Mouse (Mus musculus) liver, embryonic 15.5 days (tissue): ENCODE data around the gene Tfam. TPM values are rescaled to one million over a fixed set of nuclear protein-coding genes. Genes with fewer than 3 reads are reported as not detected.

ENCODE experiments used
- ATAC-seq: fragments of 200-750 bp; cut with Nextera tagmentation; 2 replicates; pipeline ENCODE4 v1.8.0; 2017; ENCODE audit warnings: moderate number of reproducible peaks, mild to moderate bottlenecking, moderate library complexity; ENCODE audit not compliant: insufficient read depth
- H3K27ac ChIP-seq: fragments of 300-500 bp; sonication (generic); replicated peaks from 2 replicates; pipeline ENCODE4 v1.5.1; 2015; ENCODE audit warnings: mild to moderate bottlenecking, inconsistent platforms
- H3K27me3 ChIP-seq: fragments of 300-500 bp; sonication (generic); 2 replicates; pipeline ENCODE4 v1.6.1; 2015; ENCODE audit warnings: mild to moderate bottlenecking, inconsistent platforms
- H3K36me3 ChIP-seq: fragments of 300-500 bp; sonication (generic); replicated peaks from 2 replicates; pipeline ENCODE4 v1.6.1; 2015; ENCODE audit warnings: moderate library complexity, mild to moderate bottlenecking, inconsistent platforms
- H3K4me1 ChIP-seq: fragments of 300-500 bp; sonication (generic); replicated peaks from 2 replicates; pipeline ENCODE4 v1.6.1; 2015; ENCODE audit warnings: inconsistent platforms
- H3K4me2 ChIP-seq: fragments of 300-500 bp; sonication (generic); 2 replicates; pipeline ENCODE4 v1.6.1; 2015; ENCODE audit warnings: moderate library complexity, mild to moderate bottlenecking, inconsistent platforms
- H3K4me3 ChIP-seq: fragments of 300-500 bp; sonication (generic); replicated peaks from 2 replicates; pipeline ENCODE4 v1.5.1; 2015; ENCODE audit warnings: mild to moderate bottlenecking, inconsistent platforms
- H3K9ac ChIP-seq: fragments of 300-500 bp; sonication (generic); 2 replicates; pipeline ENCODE4 v1.6.1; 2015; ENCODE audit warnings: moderate library complexity, mild to moderate bottlenecking, inconsistent platforms
- H3K9me3 ChIP-seq: fragments of 300-500 bp; sonication (generic); replicated peaks from 2 replicates; pipeline ENCODE4 v1.6.1; 2016; ENCODE audit warnings: inconsistent platforms
- WGBS: fragments of 180-500 bp; shearing (Covaris S2); methylation state at CpG from one replicate; pipeline ENCODE4 v1.1.7; 2015; ENCODE audit warnings: mixed read lengths; ENCODE audit not compliant: insufficient replicate concordance; 5-methylcytosine and 5-hydroxymethylcytosine counted together
- polyA plus RNA-seq: library from polyadenylated mRNA; unstranded; fragments of >200 nt; fragmentation: Nextera tagmentation; extraction: Ambion mirVana; gene quantifications from 2 replicates; pipeline ENCODE4 v1.2.1, GENCODE M21; 2015

Gene Tfam
- 31.0 and 34.8 TPM in 2 replicates for polyA plus RNA-seq

DNA sequence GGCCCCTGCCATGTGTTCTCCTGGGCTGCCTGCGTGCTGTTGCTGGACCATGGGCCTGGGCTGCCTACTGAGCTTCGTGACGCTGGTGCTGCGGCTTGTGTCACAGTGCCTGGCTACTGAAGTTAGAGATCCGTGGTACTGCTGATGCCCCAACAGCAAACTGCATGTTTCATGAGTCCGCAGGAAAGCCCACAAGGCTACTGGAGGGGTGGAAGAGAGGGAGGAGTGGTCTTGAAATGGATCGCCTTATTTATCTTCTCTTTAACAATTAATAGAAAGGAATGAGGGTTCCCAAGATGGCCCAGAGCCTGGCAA is at the start of gene Tfam:
TSS of gene Tfam (minus strand) at position 41 of the 315 bp plus-strand sequence.
- H3K4me2 ChIP-seq = peak within 1 kb of the TSS; percentile 82
- peak within 1 kb of the TSS; percentile 85 for H3K9ac ChIP-seq
- no peaks in the 10 kb centered on the region for H3K27me3 ChIP-seq
- H3K4me3 ChIP-seq = peak within 1 kb of the TSS; percentile 95
- peaks cover 28% of the 10 kb centered on the region for H3K4me1 ChIP-seq
- ATAC-seq = no peak
- 2% methylated on average over 7 of the region's 7 CpGs for WGBS
- H3K27ac ChIP-seq = peak within 1 kb of the TSS; percentile 80
- H3K36me3 ChIP-seq = peaks cover 21% of the 10 kb centered on the region
- no peaks in the 10 kb centered on the region for H3K9me3 ChIP-seq

DNA sequence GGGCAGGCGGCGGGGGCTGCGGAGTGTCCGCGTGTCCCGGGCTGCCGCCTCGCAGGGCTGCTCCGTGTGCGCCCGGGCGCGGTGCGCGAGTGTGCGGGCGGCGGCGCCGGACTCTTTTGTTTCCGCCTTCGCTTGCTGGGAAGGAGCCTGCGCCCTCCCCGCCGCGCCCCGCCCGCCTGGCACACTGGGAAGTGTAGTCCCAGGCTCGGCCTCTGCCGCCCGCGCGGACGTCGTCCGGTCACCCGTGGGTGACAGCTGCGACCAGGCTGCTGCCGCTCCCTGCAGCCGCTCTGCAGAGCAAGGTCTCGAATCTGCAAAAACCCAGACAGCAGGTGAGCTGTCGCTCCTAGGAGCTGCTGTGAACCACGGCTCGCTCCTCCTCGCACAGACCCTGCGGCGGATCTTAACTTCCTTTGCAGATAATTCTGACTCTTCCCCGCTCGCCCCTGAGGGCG is 47.1 kb upstream of the Tfam start, which contains the start of gene Ube2d1:
TSS of gene Ube2d1 (minus strand) at position 137 of the 455 bp plus-strand sequence.
- Histone ChIP-seq H3K27ac (no peak within 1 kb of the TSS), H3K4me3 (peak within 1 kb of the TSS; percentile 68), H3K9me3 (no peaks in the 10 kb centered on the region), H3K36me3 (no peaks in the 10 kb centered on the region), H3K9ac (peak within 1 kb of the TSS; percentile 53), H3K4me1 (peaks cover 9% of the 10 kb centered on the region), H3K27me3 (peaks cover 23% of the 10 kb centered on the region), H3K4me2 (peak within 1 kb of the TSS; percentile 78)
- peak; percentile 82 for ATAC-seq
- under 1% methylated on average over 50 of the region's 50 CpGs for whole genome bisulfite sequencing

DNA sequence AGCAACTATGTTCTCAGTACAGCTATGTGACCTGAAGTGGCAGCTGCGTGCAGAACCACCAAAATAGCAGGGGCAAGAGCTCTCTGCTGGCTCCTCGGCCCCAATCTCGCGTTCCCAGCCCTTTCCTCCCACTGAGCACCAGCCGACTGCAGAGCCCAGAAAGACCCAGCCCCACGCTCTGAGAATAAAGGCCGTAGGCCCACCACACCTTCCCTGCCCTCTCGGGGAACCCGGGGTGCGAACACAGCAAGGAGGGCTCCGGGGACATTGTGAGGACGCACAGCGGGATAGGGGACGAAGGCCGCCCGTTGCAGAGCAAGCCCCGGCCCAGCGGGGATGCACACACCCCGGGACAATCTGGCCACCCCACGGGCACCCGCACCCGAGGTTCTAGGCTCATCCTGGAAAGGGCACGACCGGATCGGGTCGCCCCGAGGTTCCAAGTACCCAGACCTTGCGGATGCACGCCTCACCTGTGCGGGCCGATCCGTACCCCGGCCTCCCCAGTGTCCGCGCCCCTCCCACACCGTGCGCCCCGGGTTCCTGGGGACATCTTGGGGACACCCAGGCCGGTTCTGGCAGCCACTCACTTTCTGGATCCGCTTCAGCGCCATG is 46.5 kb upstream of the Tfam start:
- peak; percentile 61 for ATAC-seq

DNA sequence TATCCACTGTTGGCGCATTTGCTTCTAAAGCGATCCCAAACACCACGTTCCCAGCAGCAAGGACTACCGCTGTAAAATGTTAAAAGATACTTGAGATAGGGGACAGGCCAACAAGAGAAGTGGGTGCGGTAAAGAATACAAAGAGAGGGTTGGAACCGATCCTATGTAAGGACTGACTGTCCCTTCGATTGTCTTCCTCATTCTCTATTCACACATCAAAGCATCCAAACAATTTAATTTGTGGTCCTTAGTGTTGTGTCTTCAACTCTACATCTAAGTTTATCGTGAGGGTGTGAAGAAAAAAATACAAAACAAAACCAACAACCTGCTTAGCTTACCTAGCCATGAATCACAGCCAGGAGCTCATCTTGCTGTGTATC is 46.0 kb upstream of the Tfam start:
- no peak for ATAC-seq
- H3K9ac ChIP-seq = no peak overlapping the region

More for the DNA sequence above, 46.5 kb upstream of the Tfam start:
- Histone ChIP-seq H3K27ac (no peak overlapping the region), H3K9me3 (no peaks in the 10 kb centered on the region), H3K4me1 (peaks cover 9% of the 10 kb centered on the region), H3K9ac (peak overlapping the region; percentile 53), H3K36me3 (no peaks in the 10 kb centered on the region), H3K4me2 (peak overlapping the region; percentile 78), H3K27me3 (peaks cover 23% of the 10 kb centered on the region), H3K4me3 (peak overlapping the region; percentile 68)
- WGBS = under 1% methylated on average over 41 of the region's 41 CpGs

DNA sequence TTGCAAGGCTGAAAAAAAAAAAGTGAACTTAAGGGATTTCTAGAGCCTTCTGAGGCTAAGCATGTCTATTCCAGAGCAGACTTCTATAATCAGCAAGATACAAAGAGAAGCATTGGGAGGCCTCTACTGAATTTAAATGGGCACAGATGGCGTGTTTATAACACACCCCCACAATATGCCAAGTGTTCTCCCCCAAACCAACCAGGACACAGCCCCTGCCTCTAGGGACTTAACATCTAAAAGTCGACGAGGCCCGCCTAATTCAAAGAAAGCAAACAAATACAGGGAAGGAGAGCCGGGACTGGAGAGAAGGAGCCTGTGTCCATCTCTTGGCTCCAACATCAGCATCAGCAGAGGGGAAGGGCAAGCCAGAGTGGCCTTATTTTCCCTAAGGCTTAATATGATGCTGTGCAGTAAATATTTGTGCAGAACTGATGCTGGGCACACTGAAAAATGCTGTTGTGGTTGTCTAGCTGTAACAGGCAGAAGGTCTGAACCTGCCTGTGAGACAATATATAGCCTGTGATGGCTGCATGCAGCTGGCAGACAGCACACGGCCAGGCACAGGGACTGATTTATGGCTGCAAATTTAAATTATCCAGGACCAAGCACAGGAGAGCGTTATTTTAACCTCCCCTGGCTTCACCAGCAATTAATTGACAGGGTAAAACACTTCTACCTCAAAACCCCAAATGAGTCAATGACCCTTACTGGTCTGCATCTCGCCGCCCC is 35.1 kb upstream of the Tfam start:
- H3K9me3 ChIP-seq = no peaks in the 10 kb centered on the region
- no peak overlapping the region for H3K27ac ChIP-seq
- no peaks in the 10 kb centered on the region for H3K27me3 ChIP-seq
- 66% methylated on average over 9 of the region's 9 CpGs for WGBS
- no peak for ATAC-seq
- no peaks in the 10 kb centered on the region for H3K36me3 ChIP-seq
- no peak overlapping the region for H3K4me2 ChIP-seq
- no peak overlapping the region for H3K4me3 ChIP-seq
- H3K9ac ChIP-seq = no peak overlapping the region
- no peaks in the 10 kb centered on the region for H3K4me1 ChIP-seq

More for the DNA sequence above, 46.0 kb upstream of the Tfam start:
- H3K9me3 ChIP-seq = no peaks in the 10 kb centered on the region
- peaks cover 23% of the 10 kb centered on the region for H3K27me3 ChIP-seq
- peak overlapping the region; percentile 68 for H3K4me3 ChIP-seq
- no peaks in the 10 kb centered on the region for H3K36me3 ChIP-seq
- peak overlapping the region; percentile 78 for H3K4me2 ChIP-seq
- 27% methylated on average over 8 of the region's 8 CpGs for WGBS
- H3K4me1 ChIP-seq = peaks cover 9% of the 10 kb centered on the region
- no peak overlapping the region for H3K27ac ChIP-seq

DNA sequence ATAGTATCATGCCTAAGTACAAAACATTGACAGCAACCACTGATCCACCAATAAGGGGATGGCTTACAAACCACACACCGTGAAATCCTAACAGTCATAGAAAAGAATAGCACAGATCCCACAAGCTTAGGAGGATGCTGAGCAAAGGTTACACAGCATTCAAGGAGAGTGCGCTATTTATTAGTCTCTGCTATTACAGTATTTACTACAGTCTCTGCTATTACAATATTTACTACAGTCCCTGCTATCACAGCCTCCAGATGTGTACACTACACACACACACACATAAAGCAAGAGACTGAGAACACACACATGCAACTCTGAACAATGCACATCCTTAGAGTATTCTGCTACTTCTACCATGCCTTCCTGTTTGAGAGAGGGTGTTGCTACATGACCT is 29.9 kb upstream of the Tfam start:
- H3K4me2 ChIP-seq = no peak overlapping the region
- H3K9ac ChIP-seq = no peak overlapping the region
- 80% methylated on average over 2 of the region's 2 CpGs for WGBS
- H3K4me1 ChIP-seq = no peaks in the 10 kb centered on the region
- no peaks in the 10 kb centered on the region for H3K27me3 ChIP-seq
- ATAC-seq = no peak
- no peak overlapping the region for H3K27ac ChIP-seq
- H3K9me3 ChIP-seq = no peaks in the 10 kb centered on the region
- H3K4me3 ChIP-seq = no peak overlapping the region
- no peaks in the 10 kb centered on the region for H3K36me3 ChIP-seq

DNA sequence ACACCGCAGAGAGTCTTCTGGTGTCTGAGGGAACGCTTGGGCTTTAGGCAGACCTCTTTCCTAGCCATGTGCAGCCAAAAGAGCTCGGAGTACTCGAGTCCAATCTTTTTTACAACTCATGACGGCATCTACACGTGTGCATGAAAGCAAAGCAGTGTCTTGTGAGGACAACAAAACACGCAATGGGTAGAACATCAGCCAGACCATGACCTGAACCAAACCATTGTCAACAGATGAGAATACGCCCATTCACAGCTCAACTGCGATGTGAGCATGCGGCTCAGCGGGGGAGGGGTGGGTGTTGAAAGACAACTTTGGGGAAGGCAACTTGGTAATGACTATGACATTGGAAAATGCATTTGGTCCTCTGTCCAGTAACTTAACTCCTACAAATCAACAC is 29.4 kb upstream of the Tfam start:
- WGBS = 72% methylated on average over 11 of the region's 11 CpGs
- H3K27ac ChIP-seq = no peak overlapping the region
- ATAC-seq = no peak
- no peaks in the 10 kb centered on the region for H3K36me3 ChIP-seq
- H3K4me2 ChIP-seq = no peak overlapping the region
- H3K9ac ChIP-seq = no peak overlapping the region
- H3K27me3 ChIP-seq = no peaks in the 10 kb centered on the region
- H3K4me3 ChIP-seq = no peak overlapping the region
- H3K9me3 ChIP-seq = no peaks in the 10 kb centered on the region
- no peaks in the 10 kb centered on the region for H3K4me1 ChIP-seq

DNA sequence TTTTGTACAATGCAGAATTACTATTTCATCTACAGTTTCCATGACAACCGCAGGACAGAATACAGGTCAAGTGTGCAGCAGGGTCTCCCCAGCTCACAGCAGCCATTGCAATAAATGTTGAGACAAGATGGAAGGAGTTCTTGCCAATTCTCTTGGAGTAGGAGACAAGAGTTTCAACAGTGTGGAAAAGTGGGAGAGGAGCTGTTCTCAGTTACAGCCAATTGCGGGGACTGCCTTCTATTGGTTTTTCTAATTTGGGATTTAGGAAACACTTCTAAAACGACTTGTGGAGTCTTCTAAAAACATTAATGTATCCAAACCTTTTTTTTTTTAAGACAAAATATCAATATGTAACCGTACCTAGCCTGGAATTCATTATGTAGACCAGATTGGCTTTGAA is 27.0 kb upstream of the Tfam start:
- Histone ChIP-seq H3K27ac (no peak overlapping the region), H3K4me3 (no peak overlapping the region), H3K9ac (no peak overlapping the region), H3K9me3 (no peaks in the 10 kb centered on the region), H3K4me1 (no peaks in the 10 kb centered on the region), H3K4me2 (no peak overlapping the region), H3K27me3 (no peaks in the 10 kb centered on the region), H3K36me3 (no peaks in the 10 kb centered on the region)
- WGBS = 64% methylated on average over 4 of the region's 4 CpGs
- no peak for ATAC-seq

DNA sequence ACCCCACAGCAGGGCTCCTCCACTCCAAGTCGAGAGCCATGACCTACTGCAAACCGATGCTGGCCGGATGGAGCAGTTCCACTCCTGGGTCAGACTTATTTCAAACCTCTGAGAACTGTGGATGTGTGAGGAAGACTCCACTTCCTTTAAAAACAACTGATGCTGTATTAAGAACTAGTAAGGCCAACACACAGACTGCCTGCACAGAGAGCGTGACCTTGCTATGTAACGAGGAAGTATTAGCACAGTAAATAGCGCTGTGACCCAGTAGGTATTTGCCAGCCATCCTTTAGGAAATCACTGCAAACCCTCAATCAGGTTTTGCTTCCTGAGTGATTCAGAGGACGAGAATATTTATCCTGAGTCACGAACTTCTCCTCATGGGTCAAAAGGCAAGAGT is 23.6 kb upstream of the Tfam start:
- 64% methylated on average over 8 of the region's 8 CpGs for WGBS
- ATAC-seq = no peak
- H3K4me3 ChIP-seq = no peak overlapping the region
- no peaks in the 10 kb centered on the region for H3K27me3 ChIP-seq
- no peaks in the 10 kb centered on the region for H3K9me3 ChIP-seq
- no peak overlapping the region for H3K9ac ChIP-seq
- H3K4me1 ChIP-seq = no peaks in the 10 kb centered on the region
- 0 out of 2 replicates have a peak, but pooled peaks cover 3% of the 10 kb centered on the region for H3K36me3 ChIP-seq
- no peak overlapping the region for H3K4me2 ChIP-seq
- H3K27ac ChIP-seq = no peak overlapping the region

DNA sequence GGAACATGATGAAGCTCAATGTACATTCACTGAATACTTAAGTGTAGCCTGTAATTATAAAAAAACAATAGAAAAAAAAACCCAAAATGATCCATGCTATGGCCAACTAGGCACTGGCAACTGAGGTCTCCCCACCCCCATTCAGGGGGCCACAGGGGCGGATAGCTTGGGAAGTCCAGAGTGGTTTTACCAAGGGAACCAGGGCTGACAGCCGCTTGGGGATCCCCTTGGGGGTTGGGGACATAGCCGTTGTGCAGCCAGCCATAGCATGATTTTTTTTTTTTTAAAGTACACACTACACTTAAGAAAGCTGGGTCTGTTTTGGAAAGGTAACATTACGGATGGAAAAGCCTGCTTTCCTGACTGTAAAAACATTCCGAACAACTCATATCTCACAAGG is 20.9 kb upstream of the Tfam start:
- Histone ChIP-seq H3K9ac (no peak overlapping the region), H3K4me3 (no peak overlapping the region), H3K4me2 (no peak overlapping the region), H3K4me1 (no peaks in the 10 kb centered on the region), H3K27ac (no peak overlapping the region), H3K36me3 (0 out of 2 replicates have a peak, but pooled peaks cover 6% of the 10 kb centered on the region), H3K27me3 (no peaks in the 10 kb centered on the region), H3K9me3 (no peaks in the 10 kb centered on the region)
- ATAC-seq = no peak
- 77% methylated on average over 5 of the region's 5 CpGs for WGBS

DNA sequence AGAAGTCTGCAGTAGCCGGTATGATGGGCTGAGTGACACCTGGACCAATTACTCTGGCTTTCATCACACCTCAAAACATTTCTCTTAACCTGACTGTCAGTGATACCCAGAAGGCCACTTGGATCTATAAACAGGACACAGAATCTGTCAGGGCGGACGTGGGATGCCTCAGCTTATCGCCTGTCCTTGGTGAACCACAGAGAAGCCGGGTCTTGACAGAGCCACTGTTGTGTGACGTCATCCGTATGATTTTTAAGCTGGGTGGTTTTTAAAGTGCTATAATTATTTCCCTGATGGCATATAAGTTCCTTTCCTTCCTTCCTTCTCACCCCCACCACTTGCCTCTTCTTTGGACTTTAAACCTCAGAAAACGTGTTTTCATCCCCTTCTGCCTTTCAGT is 20.4 kb upstream of the Tfam start:
- no peak overlapping the region for H3K4me2 ChIP-seq
- WGBS = 69% methylated on average over 8 of the region's 8 CpGs
- H3K36me3 ChIP-seq = 0 out of 2 replicates have a peak, but pooled peaks cover 6% of the 10 kb centered on the region
- H3K4me1 ChIP-seq = no peaks in the 10 kb centered on the region
- H3K9ac ChIP-seq = no peak overlapping the region
- H3K27ac ChIP-seq = no peak overlapping the region
- ATAC-seq = no peak
- H3K27me3 ChIP-seq = no peaks in the 10 kb centered on the region
- H3K4me3 ChIP-seq = no peak overlapping the region
- H3K9me3 ChIP-seq = no peaks in the 10 kb centered on the region
